13 mouse cellular contexts compared by ENCODE assay signal in the genomic region with DNA sequence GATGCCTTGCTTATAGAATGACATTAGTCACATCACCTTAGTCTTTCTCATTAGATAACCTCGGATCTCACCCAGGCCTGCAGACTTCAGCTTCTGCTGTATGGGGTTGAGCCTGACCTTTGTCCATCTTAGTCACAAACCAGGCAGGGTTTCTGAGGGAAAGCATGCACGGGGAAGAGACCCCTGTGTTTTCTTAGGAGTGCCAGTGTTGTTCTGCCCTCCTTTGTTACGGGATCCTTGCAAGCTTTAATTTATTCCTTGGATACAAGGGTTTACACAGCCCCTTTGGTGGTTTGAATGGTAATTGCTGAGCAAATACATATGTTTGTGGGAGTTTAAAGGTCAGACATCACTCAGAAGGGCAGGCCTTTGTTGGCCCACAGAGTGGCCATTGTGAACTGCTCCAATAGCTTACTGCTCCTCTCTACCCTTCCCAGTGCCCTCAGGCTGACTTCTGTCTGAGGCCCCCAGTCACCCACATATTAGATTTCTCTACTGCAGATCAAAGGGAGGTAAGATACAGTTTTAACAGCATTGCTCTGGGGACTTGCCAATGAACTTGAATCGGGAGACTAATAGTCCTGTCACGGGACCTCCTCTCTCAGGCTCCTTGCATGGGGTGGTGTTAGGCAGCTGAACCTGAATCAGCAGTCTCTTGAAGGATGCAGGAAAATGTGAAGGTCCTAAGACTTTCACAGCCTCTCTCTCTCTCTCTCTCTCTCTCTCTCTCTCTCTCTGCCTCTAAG. TPM values are rescaled to one million over a fixed set of nuclear protein-coding genes. Genes with fewer than 3 reads are reported as not detected.
A peak's percentile ranks its signal among the peaks of the same experiment; 100 is the strongest.
DNase-seq lines count a peak whose midpoint lies in the region; ATAC-seq and TF ChIP-seq lines count a peak whose summit lies in the region.
"Had no signal": no experiment of that assay in that cellular context is flagged by ENCODE, and none has a peak within 500 bp of the region (broad histone marks: within the 10 kb centered on the region; RNA-seq: fewer than 3 reads in every experiment).

No protein-coding gene starts in this region.

- H3K9ac ChIP-seq in kidney, embryonic 15.5 days, result no peak overlapping the region
- no peak overlapping the region for H3K9ac ChIP-seq in hindbrain, embryonic 12.5 days
- no peak overlapping the region for H3K9ac ChIP-seq in neural tube, embryonic 11.5 days (ENCODE audit: low read length)
- H3K9ac ChIP-seq: liver, embryonic 14.5 days had no signal

- H3K27me3 ChIP-seq in kidney, embryonic 15.5 days, result no peaks in the 10 kb centered on the region
- H3K27me3 ChIP-seq in kidney, adult 2 months (replicated peaks; ENCODE audit: control insufficient read depth, insufficient read depth, low read length), result no peaks in the 10 kb centered on the region
- H3K27me3 ChIP-seq in hindbrain, embryonic 12.5 days, result peaks cover 27% of the 10 kb centered on the region
- H3K27me3 ChIP-seq in neural tube, embryonic 11.5 days (ENCODE audit: control insufficient read depth, insufficient read depth, low read length), result no peaks in the 10 kb centered on the region

- H3K27ac ChIP-seq in kidney, embryonic 15.5 days, result no peak overlapping the region
- no peak overlapping the region for H3K27ac ChIP-seq in kidney, adult 2 months (ENCODE audit: insufficient read depth, low read depth, low read length)
- peak overlapping the region; percentile 23; the same call in 1 of the 2 replicates for H3K27ac ChIP-seq in hindbrain, embryonic 12.5 days
- peak overlapping the region; percentile 56; the same call in 1 of the 2 replicates for H3K27ac ChIP-seq in neural tube, embryonic 11.5 days (ENCODE audit: low read depth, low read length)
- H3K27ac ChIP-seq: liver, embryonic 14.5 days had no signal

- no peak for TF ChIP-seq CTCF in kidney, adult 2 months (conservative IDR thresholded peaks at IDR 0.05; ENCODE audit: insufficient read depth, insufficient read length, low read depth, low read length)

- no peak for TF ChIP-seq POLR2A in kidney, adult 2 months (IDR thresholded peaks at IDR 0.05; ENCODE audit: low read depth, low read length)

- DNase-seq in kidney, adult 2 months, result no peak
- peak; percentile 71 for DNase-seq in embryo, embryonic 10 days (ENCODE audit: low spot score)
- peak; percentile 67 for DNase-seq in neural tube, embryonic 11.5 days (ENCODE audit: low spot score)
- no peak for DNase-seq in layer of hippocampus, adult 9-11 months
- DNase-seq in lung, postnatal 10 days, result no peak
- DNase-seq in cerebellum, adult 9-11 months, result no peak
- DNase-seq: B cell, adult 2 months; cerebellum, adult 9-10 months; heart, postnatal 14 days had no signal

- H3K4me2 ChIP-seq in kidney, embryonic 15.5 days, result no peak overlapping the region
- no peak overlapping the region for H3K4me2 ChIP-seq in hindbrain, embryonic 12.5 days (replicated peaks)
- no peak overlapping the region for H3K4me2 ChIP-seq in neural tube, embryonic 11.5 days (ENCODE audit: low read depth)

- WGBS in kidney, embryonic 15.5 days, result 18% methylated on average over 5 of the region's 5 CpGs
- WGBS in kidney, adult 2 months, result 29% methylated on average over 5 of the region's 5 CpGs
- 15% methylated on average over 5 of the region's 5 CpGs for whole genome bisulfite sequencing in hindbrain, embryonic 12.5 days
- WGBS in neural tube, embryonic 11.5 days, result 26% methylated on average over 5 of the region's 5 CpGs

- peaks cover 5% of the 10 kb centered on the region; the same call in 1 of the 2 replicates for H3K4me1 ChIP-seq in kidney, embryonic 15.5 days
- no peaks in the 10 kb centered on the region for H3K4me1 ChIP-seq in kidney, adult 2 months (ENCODE audit: control insufficient read depth, insufficient read depth, low read length)
- H3K4me1 ChIP-seq in hindbrain, embryonic 12.5 days, result peaks cover 12% of the 10 kb centered on the region
- 0 out of 2 replicates have a peak, but pooled peaks cover 3% of the 10 kb centered on the region for H3K4me1 ChIP-seq in neural tube, embryonic 11.5 days (ENCODE audit: control insufficient read depth, insufficient read depth, low read length)

- no peak overlapping the region for H3K4me3 ChIP-seq in kidney, embryonic 15.5 days (replicated peaks)
- H3K4me3 ChIP-seq in kidney, adult 2 months (ENCODE audit: insufficient read depth, low read depth, low read length), result no peak overlapping the region
- no peak overlapping the region for H3K4me3 ChIP-seq in hindbrain, embryonic 12.5 days
- no peak overlapping the region for H3K4me3 ChIP-seq in neural tube, embryonic 11.5 days (ENCODE audit: low read depth, low read length)
- H3K4me3 ChIP-seq: erythroblast, embryonic 14.5 days had no signal

- H3K9me3 ChIP-seq in kidney, embryonic 15.5 days (replicated peaks), result 0 out of 2 replicates have a peak, but pooled peaks cover 3% of the 10 kb centered on the region
- no peaks in the 10 kb centered on the region for H3K9me3 ChIP-seq in hindbrain, embryonic 12.5 days (replicated peaks)
- no peaks in the 10 kb centered on the region for H3K9me3 ChIP-seq in neural tube, embryonic 11.5 days (ENCODE audit: control insufficient read depth, low read length)

- ATAC-seq in kidney, embryonic 15.5 days (replicated peaks; ENCODE audit: low FRiP score), result peak; percentile 73
- ATAC-seq in hindbrain, embryonic 12.5 days (ENCODE audit: low FRiP score), result peak; percentile 69
- peak; percentile 81 for ATAC-seq in neural tube, embryonic 11.5 days (ENCODE audit: insufficient read depth, low FRiP score, low TSS enrichment)

- H3K36me3 ChIP-seq in kidney, embryonic 15.5 days, result peaks cover 10% of the 10 kb centered on the region
- H3K36me3 ChIP-seq in kidney, adult 2 months (ENCODE audit: control insufficient read depth, insufficient read depth, low read length), result no peaks in the 10 kb centered on the region
- H3K36me3 ChIP-seq in hindbrain, embryonic 12.5 days, result 0 out of 2 replicates have a peak, but pooled peaks cover 5% of the 10 kb centered on the region
- H3K36me3 ChIP-seq in neural tube, embryonic 11.5 days (ENCODE audit: control insufficient read depth, insufficient read depth, low read length), result no peaks in the 10 kb centered on the region; the same call in 1 of the 2 replicates

RNA-seq across cellular contexts. Expression of a gene that starts 19.1 kb away (rescaled TPM):
- 84.4 and 94.9 TPM in 2 replicates for polyA plus RNA-seq in kidney, embryonic 15.5 days (2015; fragmentation: Nextera tagmentation; extraction: Ambion mirVana)
- polyA plus RNA-seq in kidney, adult 2 months (2012; rRNA removed), result 33.3 and 40.6 TPM in 2 replicates
- 85.4 and 90.4 TPM in 2 replicates for polyA plus RNA-seq in hindbrain, embryonic 12.5 days (2016; fragmentation: Nextera tagmentation; extraction: Ambion mirVana)
- 99.1 and 99.4 TPM in 2 replicates for polyA plus RNA-seq in neural tube, embryonic 11.5 days (2014; fragmentation: Nextera tagmentation; extraction: Ambion mirVana)

RNA-seq across cellular contexts. Expression of a gene that starts 20.6 kb away (rescaled TPM):
- polyA plus RNA-seq in kidney, embryonic 15.5 days (2015; fragmentation: Nextera tagmentation; extraction: Ambion mirVana), result 123 and 126 TPM in 2 replicates
- 3.6 and 5.3 TPM in 2 replicates for polyA plus RNA-seq in kidney, adult 2 months (2012; rRNA removed)
- 84.8 and 91.9 TPM in 2 replicates for polyA plus RNA-seq in hindbrain, embryonic 12.5 days (2016; fragmentation: Nextera tagmentation; extraction: Ambion mirVana)
- 102 and 117 TPM in 2 replicates for polyA plus RNA-seq in neural tube, embryonic 11.5 days (2014; fragmentation: Nextera tagmentation; extraction: Ambion mirVana)

RNA-seq across cellular contexts. Expression of a gene that starts 20.6 kb away (rescaled TPM):
- 14.9 and 15.3 TPM in 2 replicates for polyA plus RNA-seq in kidney, embryonic 15.5 days (2015; fragmentation: Nextera tagmentation; extraction: Ambion mirVana)
- polyA plus RNA-seq in kidney, adult 2 months (2012; rRNA removed), result 7.1 and 8.5 TPM in 2 replicates
- 24.1 and 24.6 TPM in 2 replicates for polyA plus RNA-seq in hindbrain, embryonic 12.5 days (2016; fragmentation: Nextera tagmentation; extraction: Ambion mirVana)
- polyA plus RNA-seq in neural tube, embryonic 11.5 days (2014; fragmentation: Nextera tagmentation; extraction: Ambion mirVana), result 15.7 and 19.6 TPM in 2 replicates

RNA-seq across cellular contexts. Expression of a gene that starts 34.9 kb away (rescaled TPM):
- polyA plus RNA-seq in kidney, embryonic 15.5 days (2015; fragmentation: Nextera tagmentation; extraction: Ambion mirVana), result not detected in 2 replicates
- polyA plus RNA-seq in kidney, adult 2 months (2012; rRNA removed), result 3.3 and 5.1 TPM in 2 replicates
- polyA plus RNA-seq in hindbrain, embryonic 12.5 days (2016; fragmentation: Nextera tagmentation; extraction: Ambion mirVana), result 0.48 TPM in 1 of 2 replicates, not detected in the other
- polyA plus RNA-seq in neural tube, embryonic 11.5 days (2014; fragmentation: Nextera tagmentation; extraction: Ambion mirVana), result not detected in 2 replicates
- polyA plus RNA-seq: erythroblast, embryonic 14.5 days; liver, embryonic 14.5 days had no signal

Comparison
In these comparisons a context has a peak if more than half of its experiments do, and no peak if none do; other contexts are left out.
1. RNA of a gene that starts 20.6 kb away (polyA plus RNA-seq): 123 to 126 TPM in kidney, embryonic 15.5 days, 102 to 117 TPM in neural tube, embryonic 11.5 days and 84.8 to 91.9 TPM in hindbrain, embryonic 12.5 days; 3.6 to 5.3 TPM in kidney, adult 2 months; every median in the first group is over 10 times any median in the second.
2. H3K27ac ChIP-seq: peak in hindbrain, embryonic 12.5 days (single experiment) and neural tube, embryonic 11.5 days (single experiment); none in kidney, embryonic 15.5 days (single experiment) and kidney, adult 2 months (single experiment).
3. DNase-seq: peak in embryo, embryonic 10 days (single experiment) and neural tube, embryonic 11.5 days (single experiment); none in kidney, adult 2 months (single experiment), layer of hippocampus, adult 9-11 months (single experiment), lung, postnatal 10 days (single experiment) and cerebellum, adult 9-11 months (single experiment).
4. Peak in every context shown above with its lines, with median percentiles within 50 percentile points of each other: ATAC-seq.